Mouse (Mus musculus) liver, adult 2 months (tissue): ENCODE measurements around the gene Ints13. TPM values are rescaled to one million over a fixed set of nuclear protein-coding genes. Genes with fewer than 3 reads are reported as not detected.

Experiments
- DNase-seq: peaks from one replicate; pipeline ENCODE4 v3.0.0-alpha.2; 2011; ENCODE audit warnings: low read depth, low spot score; ENCODE audit errors: extremely low read depth
- H3K27ac ChIP-seq: fragments of 200-500 bp; replicated peaks from 2 replicates; pipeline ENCODE4 v1.5.1; 2012; ENCODE audit warnings: low read depth, mild to moderate bottlenecking, control low read depth, inconsistent platforms, low read length; ENCODE audit not compliant: insufficient read depth
- H3K27me3 ChIP-seq: fragments of 200-500 bp; 2 replicates; pipeline ENCODE4 v1.6.1; 2012; ENCODE audit warnings: mild to moderate bottlenecking, moderate library complexity, low read length, inconsistent platforms; ENCODE audit not compliant: control insufficient read depth, insufficient read depth
- H3K36me3 ChIP-seq: fragments of 200-500 bp; 2 replicates; pipeline ENCODE4 v1.6.1; 2012; ENCODE audit warnings: low read length, inconsistent platforms; ENCODE audit not compliant: control insufficient read depth, insufficient read depth
- H3K4me1 ChIP-seq: fragments of 200-500 bp; 2 replicates; pipeline ENCODE4 v1.6.1; 2011; ENCODE audit warnings: low read length; ENCODE audit not compliant: control insufficient read depth, insufficient read depth
- H3K4me3 ChIP-seq: fragments of 200-500 bp; 2 replicates; pipeline ENCODE4 v1.5.1; 2011; ENCODE audit warnings: low read depth, mild to moderate bottlenecking, control low read depth, low read length, moderate library complexity; ENCODE audit not compliant: insufficient read depth
- H3K79me2 ChIP-seq: fragments of 200-500 bp; 2 replicates; pipeline ENCODE4 v1.6.1; 2012; ENCODE audit warnings: inconsistent platforms, mild to moderate bottlenecking, low read length, moderate library complexity; ENCODE audit not compliant: control insufficient read depth, insufficient read depth
- H3K9ac ChIP-seq: fragments of 200-500 bp; 2 replicates; pipeline ENCODE4 v1.6.1; 2012; ENCODE audit warnings: low read depth, mild to moderate bottlenecking, control low read depth, inconsistent platforms, low read length
- CTCF ChIP-seq: fragments of 200-500 bp; IDR thresholded peaks from 2 replicates; pipeline ENCODE4 v1.5.1; 2011; ENCODE audit warnings: low read depth, low read length, control low read depth
- POLR2A ChIP-seq: fragments of 200-500 bp; IDR thresholded peaks from 2 replicates; pipeline ENCODE4 v1.6.1; 2011; ENCODE audit warnings: low read length, control low read depth; ENCODE audit not compliant: insufficient read depth; ENCODE audit errors: extremely low read depth
- WGBS: fragments of 180-500 bp; shearing (Covaris S2); methylation state at CpG from one replicate; pipeline ENCODE4 v1.1.7; 2018; 5-methylcytosine and 5-hydroxymethylcytosine counted together
- polyA plus RNA-seq: library from polyadenylated mRNA; depleted of rRNA; stranded (reverse); fragments of >200 nt; gene quantifications from 2 replicates; pipeline ENCODE4 v1.2.3, GENCODE M21; 2012
- total RNA-seq: library from RNA; depleted of rRNA; stranded (reverse); fragments of >200 nt; gene quantifications from 2 replicates; pipeline ENCODE4 v1.2.3, GENCODE M21; 2014

Gene Ints13
- total and polyA plus RNA-seq, 2 experiments, result 5.6 to 26.2 TPM

- DNase-seq, result no peak
- Histone ChIP-seq H3K9ac (no peak overlapping the region), H3K27ac (no peak overlapping the region), H3K4me1 (no peaks in the 10 kb centered on the region), H3K4me3 (no peak overlapping the region), H3K79me2 (no peaks in the 10 kb centered on the region), H3K27me3 (no peaks in the 10 kb centered on the region), H3K36me3 (peaks cover 63% of the 10 kb centered on the region)
- TF ChIP-seq POLR2A (no peak), CTCF (no peak)
- WGBS, result 94% methylated on average over 7 of the region's 7 CpGs
These were observed 34.3 kb upstream of the Ints13 start for GRCm38 (mm10) chr6:146611897-146612296.

GRCm38 (mm10) chr6:146611385-146611784 lies 33.8 kb upstream of the Ints13 start:
- Histone ChIP-seq H3K4me3 (no peak overlapping the region), H3K27ac (no peak overlapping the region)
- over 99% methylated on average over 6 of the region's 6 CpGs for WGBS

GRCm38 (mm10) chr6:146603651-146604050 lies 26.0 kb upstream of the Ints13 start:
- DNase-seq, result no peak
- no peak for TF ChIP-seq CTCF
- TF ChIP-seq POLR2A, result no peak

More at GRCm38 (mm10) chr6:146611385-146611784, 33.8 kb upstream of the Ints13 start:
- Histone ChIP-seq H3K4me1 (no peaks in the 10 kb centered on the region), H3K9ac (no peak overlapping the region), H3K79me2 (no peaks in the 10 kb centered on the region), H3K36me3 (peaks cover 61% of the 10 kb centered on the region), H3K27me3 (no peaks in the 10 kb centered on the region)
- TF ChIP-seq CTCF (no peak), POLR2A (no peak)
- no peak for DNase-seq

DNA sequence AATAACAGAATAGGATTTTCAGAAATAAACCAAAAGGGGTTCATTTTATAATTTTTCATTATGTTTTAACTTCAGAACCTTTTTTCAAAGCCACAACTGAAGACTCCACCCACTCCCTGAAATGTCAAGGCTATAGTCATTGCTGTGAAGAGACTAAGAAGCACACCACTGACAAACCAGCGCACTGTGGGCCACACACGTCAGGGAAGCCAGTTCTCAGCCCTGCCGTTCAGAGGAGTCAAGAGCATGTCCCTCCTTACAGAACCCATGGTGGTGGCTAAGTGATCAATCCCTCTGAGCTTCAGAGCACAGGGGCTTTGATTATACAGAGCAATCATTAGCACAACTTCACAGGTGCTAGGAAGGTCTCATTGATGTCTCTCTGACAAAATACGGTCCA lies 25.0 kb upstream of the Ints13 start:
- TF ChIP-seq POLR2A (no peak), CTCF (no peak)
- 91% methylated on average over 4 of the region's 4 CpGs for WGBS
- H3K79me2 ChIP-seq, result no peaks in the 10 kb centered on the region
- no peaks in the 10 kb centered on the region for H3K4me1 ChIP-seq
- peaks cover 42% of the 10 kb centered on the region for H3K36me3 ChIP-seq
- no peak overlapping the region for H3K4me3 ChIP-seq
- no peak overlapping the region for H3K9ac ChIP-seq
- H3K27me3 ChIP-seq, result no peaks in the 10 kb centered on the region
- DNase-seq, result no peak
- no peak overlapping the region for H3K27ac ChIP-seq

More at GRCm38 (mm10) chr6:146603651-146604050, 26.0 kb upstream of the Ints13 start:
- H3K9ac ChIP-seq, result no peak overlapping the region
- no peak overlapping the region for H3K4me3 ChIP-seq
- peaks cover 46% of the 10 kb centered on the region for H3K36me3 ChIP-seq
- no peaks in the 10 kb centered on the region for H3K79me2 ChIP-seq
- no peaks in the 10 kb centered on the region for H3K4me1 ChIP-seq
- WGBS, result 91% methylated on average over 10 of the region's 10 CpGs
- H3K27ac ChIP-seq, result no peak overlapping the region
- H3K27me3 ChIP-seq, result no peaks in the 10 kb centered on the region

DNA sequence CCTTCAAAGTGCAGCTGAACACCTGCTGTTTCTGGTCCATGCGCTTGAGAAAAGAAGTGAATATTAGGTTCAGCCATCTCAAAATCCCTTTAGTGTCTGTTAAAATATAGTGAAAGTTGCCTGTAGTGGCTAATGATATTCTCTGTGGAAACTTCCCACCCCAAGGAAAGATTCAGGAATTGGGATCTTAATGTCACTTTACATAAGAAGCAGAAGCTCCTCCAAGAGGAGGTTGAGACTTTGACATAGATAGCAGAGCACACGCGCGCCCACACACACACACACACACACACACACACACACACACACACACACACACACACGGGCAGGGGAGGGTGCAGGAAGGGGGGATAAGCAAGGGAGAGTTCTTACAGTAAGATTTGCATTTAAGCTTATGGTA lies 7.5 kb upstream of the Ints13 start:
- Histone ChIP-seq H3K4me1 (no peaks in the 10 kb centered on the region), H3K27ac (no peak overlapping the region), H3K36me3 (peaks cover 31% of the 10 kb centered on the region), H3K4me3 (no peak overlapping the region), H3K79me2 (peaks cover 11% of the 10 kb centered on the region; the same call in 1 of the 2 replicates), H3K27me3 (no peaks in the 10 kb centered on the region), H3K9ac (no peak overlapping the region)
- WGBS, result 97% methylated on average over 5 of the region's 5 CpGs
- TF ChIP-seq POLR2A, result no peak
- no peak for TF ChIP-seq CTCF
- no peak for DNase-seq

DNA sequence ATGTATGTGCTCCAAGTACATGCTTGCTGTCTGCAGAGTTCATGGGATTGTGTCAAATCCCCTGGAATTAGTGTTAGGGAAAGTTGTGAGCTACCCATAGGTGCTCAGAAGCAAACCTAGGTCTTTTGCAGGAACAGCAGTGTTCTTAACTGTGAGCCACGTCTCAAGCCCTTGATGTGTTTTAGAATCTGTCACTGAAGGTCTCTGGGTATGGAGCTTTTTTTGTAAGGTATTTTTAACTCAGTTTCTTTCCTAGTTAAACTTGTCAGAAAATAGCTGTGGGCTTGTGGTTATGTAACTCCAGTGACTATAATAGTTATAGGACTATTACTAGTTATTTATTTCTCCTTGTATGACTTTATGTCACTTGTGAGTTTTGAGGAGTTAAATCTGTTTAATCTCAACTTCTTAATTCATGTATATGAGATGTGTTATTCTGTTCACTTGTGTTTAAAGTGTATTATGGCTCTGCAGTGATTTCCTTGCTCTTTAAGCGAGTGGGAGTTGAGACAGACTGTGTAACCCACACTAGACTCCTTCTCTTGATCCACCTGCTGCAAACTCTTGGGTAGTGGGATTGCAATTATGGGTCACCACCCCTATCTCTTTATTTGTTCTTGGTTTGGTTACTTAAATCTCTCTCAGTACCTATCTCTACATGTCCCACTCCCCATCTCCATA lies 5.9 kb upstream of the Ints13 start:
- Histone ChIP-seq H3K27me3 (no peaks in the 10 kb centered on the region), H3K4me3 (no peak overlapping the region), H3K4me1 (peaks cover 7% of the 10 kb centered on the region; the same call in 1 of the 2 replicates), H3K36me3 (peaks cover 17% of the 10 kb centered on the region), H3K79me2 (peaks cover 11% of the 10 kb centered on the region; the same call in 1 of the 2 replicates), H3K9ac (no peak overlapping the region), H3K27ac (no peak overlapping the region)
- TF ChIP-seq POLR2A (no peak), CTCF (no peak)
- DNase-seq, result no peak
- 88% methylated on average over 2 of the region's 2 CpGs for WGBS
